Mouse (Mus musculus): ENCODE measurements at regions not wholly inside any gene's neighbourhood (a gene's known extent, or its start where the extent isn't known, plus 50 kb on each side); places are given as distances from the start of the nearest gene placed in this dataset.
"Not testable (repeated sequence)": the region's sequence is repeated elsewhere in the genome, so short reads cannot be mapped to it uniquely, and the experiment has no call there.

DNA sequence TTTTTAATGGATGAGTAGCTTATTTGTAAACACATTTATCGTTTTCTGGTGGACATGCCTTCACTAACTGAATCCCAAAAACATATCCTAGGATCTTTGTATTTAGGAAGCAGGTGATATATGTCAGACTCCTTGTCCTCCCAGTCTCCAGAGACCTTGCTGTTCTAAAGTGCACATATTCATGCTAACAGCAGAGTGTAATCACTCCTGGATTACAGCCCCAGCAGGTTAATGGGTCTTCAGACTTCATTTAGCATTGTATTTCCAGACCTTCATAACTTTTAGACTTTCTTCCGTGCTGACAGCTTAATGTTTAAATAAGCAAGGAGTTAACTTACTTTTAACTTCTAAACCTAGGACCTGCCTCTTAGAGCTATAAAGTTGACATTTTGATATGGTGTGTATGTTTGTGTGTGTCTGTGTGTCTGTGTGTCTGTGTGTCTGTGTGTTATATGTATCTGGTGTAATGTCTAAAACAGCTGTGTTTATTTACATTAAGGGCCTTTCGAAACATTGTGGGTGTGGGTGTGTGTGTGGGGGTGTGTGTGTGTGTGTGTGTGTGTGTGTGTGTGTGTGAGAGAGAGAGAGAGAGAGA, 398.3 kb downstream of the Gm4340 start:
- DNase-seq (ENCODE audit: low spot score in 2 of 2), result no peak

DNA sequence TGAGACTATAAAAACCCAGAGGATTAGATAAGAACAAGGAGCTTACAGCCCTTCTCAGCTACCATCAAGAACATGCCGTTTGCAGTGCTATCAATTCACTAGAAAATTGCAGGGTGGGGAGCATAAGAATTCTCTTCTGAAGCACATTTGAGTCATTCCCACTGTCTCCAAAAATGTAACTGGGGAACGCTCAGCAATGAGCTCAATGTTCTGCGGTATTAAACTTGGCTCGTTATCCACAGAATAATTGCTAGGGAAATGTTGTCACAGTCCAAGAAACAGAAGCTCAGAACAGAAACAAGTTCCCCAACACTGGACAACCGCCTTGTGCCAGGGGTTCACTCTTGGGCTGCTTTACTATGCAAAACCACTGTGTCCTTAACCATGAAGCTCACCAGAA, 402.1 kb downstream of the Gm4340 start:
- no peak for DNase-seq (ENCODE audit: low spot score in 2 of 2)

DNA sequence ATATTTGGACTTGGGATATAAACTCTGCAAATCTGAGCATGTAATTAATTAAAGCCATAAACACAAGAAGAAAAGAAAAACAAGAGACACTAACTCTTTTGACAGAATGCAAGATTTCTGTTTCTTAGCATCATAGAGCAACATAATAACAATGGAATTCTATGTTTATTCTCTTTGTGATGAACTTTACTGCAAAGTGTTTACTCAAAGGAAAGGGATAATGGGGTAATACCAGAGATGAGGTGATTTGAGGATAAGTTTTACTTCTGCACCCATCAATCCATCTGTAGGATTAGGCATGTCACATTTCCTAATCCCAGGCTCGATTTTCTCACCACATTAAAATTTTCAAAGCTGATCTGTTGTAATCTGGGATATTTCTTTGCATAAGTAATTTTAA, 433.8 kb downstream of the Gm4340 start:
- no peak for DNase-seq (ENCODE audit: low spot score in 2 of 2)

DNA sequence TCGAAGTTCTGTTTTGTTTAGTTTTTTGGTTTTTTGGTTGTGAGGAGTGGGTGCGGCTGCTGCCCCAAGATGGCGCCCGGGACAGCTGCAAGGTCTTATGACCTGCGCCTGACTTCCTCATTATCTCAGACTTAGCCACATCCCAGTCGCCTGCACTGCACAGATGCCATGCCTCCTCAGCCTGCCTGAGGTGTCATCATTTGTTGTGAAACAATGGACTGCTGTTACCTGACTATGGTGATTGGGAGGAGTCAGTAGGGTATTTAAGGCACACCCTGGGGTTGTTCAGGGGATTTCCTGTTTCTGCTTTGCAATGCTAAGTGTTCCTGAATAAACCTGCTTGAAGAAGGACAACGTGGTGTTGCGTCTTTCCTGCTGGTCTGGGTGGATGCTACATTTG, 457.2 kb downstream of the Gm4340 start:
- no peak for DNase-seq (ENCODE audit: low spot score in 2 of 2)

DNA sequence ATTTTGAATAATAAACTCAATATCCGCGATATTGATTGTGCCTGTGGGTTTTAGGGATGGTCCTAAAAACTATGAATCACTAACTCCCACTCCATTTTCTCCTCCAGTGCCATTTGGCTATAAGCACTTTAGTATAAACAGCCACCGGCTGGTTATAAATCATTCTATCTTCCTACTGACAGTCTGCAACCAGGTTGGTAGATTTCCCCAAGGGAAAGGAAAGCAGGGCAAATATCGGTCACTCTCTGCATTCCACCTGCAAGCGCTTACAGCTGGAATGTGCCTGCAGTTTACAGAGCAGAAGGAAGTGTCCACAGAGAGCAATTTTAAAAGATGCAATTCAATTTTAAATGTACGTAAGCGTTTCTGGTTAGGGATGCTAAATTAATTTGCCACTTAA, 466.5 kb downstream of the Gm4340 start:
- no peak for DNase-seq (ENCODE audit: low spot score in 2 of 2)

DNA sequence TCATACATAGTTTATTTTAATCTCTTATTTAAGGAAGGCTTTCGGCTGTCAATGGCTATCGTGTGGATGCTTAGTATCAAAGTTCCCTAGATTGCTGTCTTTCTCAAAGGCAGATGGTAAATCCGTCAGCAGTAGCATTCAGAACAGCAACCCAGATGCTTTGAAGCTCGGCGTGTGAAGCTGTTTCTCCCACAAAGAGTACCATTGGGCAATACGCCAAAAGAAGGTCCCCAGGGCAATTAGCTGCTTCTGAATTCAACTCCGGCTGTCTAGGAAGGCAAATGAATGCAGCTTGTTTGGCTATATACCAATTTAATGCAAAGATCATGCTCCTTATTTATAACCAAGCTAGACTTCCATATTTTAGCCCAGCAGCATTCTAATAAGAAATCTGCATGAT, 467.8 kb downstream of the Gm4340 start:
- DNase-seq (ENCODE audit: low spot score in 2 of 2), result no peak

DNA sequence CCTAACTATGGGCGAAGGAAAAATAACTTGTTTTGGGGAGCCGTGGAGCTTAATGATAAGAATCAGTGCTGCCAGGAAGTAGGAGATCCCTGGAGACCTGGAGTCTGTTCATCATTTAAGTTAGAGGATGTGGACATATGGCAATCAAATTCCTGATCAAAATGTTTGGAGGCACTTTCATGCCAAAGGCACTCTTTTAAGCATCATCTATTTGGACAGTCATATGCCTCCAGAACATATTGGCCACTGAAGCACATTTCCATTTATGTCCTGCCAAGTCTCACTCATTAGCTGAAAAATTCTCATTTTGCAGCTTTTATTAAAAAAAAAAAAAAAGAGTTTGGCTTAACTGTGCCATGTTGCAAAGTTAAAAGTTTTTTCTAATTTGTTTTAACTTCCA, 474.4 kb downstream of the Gm4340 start:
- no peak for DNase-seq (ENCODE audit: low spot score in 2 of 2)

DNA sequence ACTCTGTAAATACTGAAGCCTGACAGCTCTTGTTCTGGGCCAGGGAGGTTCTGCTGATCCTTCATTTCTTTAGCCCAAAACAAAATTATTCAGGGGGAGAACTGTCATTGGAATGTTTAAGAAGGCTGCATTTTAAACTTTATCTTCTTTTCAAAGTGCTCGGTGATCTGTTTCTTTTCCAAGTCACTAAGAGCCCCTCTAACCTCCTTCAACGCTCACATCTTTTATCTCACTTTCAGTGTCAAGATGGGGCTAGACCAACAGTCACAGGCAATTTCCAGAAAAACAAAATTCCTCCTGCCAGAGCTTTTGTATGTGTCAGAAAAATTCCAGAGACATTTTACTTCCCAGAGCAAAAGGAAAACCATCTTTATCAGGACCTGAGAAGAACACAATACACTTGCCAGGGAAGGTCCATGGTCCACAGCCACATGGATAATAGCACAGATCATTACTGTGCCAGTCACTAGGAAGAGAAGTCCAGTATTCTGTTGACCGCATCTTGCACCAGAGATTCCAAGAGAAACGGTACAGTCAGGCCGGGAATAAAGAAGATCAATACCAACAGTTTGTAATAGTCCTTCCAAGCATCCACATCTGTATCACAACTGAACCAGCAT, 491.0 kb downstream of the Gm4340 start:
- DNase-seq (ENCODE audit: low spot score in 2 of 2), result no peak

DNA sequence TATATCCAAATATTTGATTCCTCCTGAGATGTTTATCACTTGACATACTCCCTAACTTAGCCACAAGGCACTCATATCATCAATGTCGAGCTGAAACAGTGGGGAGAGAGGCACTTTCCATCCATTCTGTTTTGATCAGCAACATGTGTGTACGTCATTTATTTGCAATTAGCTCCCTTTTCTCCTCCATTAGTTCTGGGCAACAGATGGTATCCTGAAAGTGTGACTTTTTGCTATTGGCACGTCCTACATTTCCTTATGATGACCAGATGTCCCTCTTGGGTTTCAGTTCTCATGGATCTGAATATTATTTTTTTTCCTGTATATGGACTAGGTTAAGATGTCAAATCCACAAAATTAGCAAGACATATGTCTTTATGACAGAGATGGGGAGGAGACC, 492.0 kb downstream of the Gm4340 start:
- no peak for DNase-seq (ENCODE audit: low spot score in 2 of 2)

DNA sequence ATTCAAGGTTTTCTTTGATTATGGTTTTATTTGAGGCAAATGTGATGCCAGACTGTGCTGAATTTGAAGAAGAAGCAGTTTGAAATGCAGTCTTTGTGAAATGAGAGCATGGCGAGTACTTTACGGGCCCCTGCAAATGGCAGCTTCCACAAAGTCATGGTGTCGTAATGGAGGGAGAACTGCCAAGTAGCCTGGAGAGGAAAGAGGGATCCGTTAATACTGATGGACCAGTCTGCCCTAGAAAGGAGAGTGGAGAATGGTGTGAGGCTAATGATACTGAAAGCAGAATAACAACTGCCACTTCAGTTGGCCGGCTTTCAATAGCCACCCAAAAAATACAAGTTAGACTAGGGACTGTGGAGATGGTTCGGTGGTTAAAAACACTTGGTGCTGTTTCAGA, 492.8 kb downstream of the Gm4340 start:
- DNase-seq (ENCODE audit: low spot score in 2 of 2), result peak; percentile 1 to 2

DNA sequence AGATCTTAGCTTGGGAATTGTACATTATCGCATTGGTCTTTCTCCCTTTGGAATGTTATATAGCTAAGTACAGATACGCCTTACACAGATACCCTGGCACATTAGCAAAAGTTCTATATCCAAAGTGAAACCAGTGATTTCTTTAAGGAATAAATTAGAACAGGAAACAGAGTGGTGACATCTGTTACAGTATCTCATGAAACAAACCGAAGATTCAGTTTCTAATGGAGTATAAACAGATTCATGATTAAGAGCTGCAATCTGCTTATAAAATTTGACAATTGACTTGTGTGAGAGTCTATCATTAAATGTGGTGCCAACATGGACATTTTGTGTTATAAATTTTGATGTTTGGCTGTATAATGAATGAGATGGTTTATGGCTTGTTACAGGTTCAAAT, 501.1 kb downstream of the Gm4340 start:
- DNase-seq (ENCODE audit: low spot score in 2 of 2), result no peak

DNA sequence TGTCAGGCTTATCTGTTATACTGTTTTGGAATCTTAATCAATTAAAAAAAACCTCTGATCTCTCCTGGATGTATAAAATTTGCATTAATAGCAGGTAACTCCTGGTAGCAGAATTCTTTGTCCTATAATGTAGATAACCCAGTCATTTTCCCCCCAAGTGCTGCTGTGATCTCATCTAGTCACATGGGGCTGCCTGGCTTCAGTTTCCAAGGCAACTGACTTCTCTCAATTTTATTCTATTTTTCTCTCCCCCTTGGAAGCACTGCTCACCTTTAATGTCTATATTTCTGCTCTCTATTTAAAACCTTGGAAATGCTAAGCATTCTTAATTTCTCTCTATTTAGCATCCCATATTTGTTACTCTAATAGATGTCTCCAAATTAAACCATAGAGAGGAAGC, 515.1 kb downstream of the Gm4340 start:
- no peak for DNase-seq (ENCODE audit: low spot score in 2 of 2)

DNA sequence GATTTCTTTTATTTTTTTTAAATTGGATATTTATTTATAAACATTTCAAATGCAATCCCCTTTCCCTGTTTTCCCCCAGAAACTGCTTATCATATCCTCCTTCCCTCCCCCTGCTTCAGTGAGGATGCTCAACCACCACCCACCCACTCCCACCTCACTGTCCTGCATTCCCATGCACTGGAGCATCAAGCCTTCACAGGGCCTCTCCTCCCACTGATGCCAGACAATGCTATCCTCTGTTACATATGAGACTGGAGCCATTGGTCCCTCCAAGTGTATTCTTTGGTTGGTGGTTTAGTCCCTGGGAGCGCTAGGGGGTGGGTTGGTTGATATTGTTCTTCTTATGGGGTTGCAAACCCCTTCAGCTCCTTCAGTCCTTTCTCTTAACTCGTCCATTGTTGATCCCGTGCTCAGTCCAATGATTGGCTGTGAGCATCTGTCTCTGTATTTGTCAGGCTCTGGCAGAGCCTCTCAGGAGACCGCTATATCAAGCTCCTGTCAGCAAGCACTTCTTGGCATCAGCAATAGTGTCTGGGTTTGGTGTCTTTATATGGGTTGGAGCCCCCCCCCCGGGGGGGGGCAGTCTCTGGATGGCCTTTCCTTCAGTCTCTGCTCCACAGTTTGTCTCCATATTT, 519.6 kb downstream of the Gm4340 start:
- not testable (repeated sequence) for DNase-seq (ENCODE audit: low spot score in 2 of 2)

Data from left cerebral cortex, adult 18-20 months (tissue).